Mouse (Mus musculus) heart, embryonic 13.5 days (tissue): ENCODE data around the gene Prss12. TPM values are rescaled to one million over a fixed set of nuclear protein-coding genes. Genes with fewer than 3 reads are reported as not detected.

Experiments
- ATAC-seq: fragments of 200-750 bp; cut with Nextera tagmentation; 2 replicates; pipeline ENCODE4 v1.8.0; 2017; ENCODE audit warnings: moderate TSS enrichment; ENCODE audit not compliant: insufficient number of reproducible peaks, low FRiP score, low TSS enrichment; ENCODE audit errors: extremely low read depth
- H3K27ac ChIP-seq: fragments of 300-500 bp; sonication (generic); replicated peaks from 2 replicates; pipeline ENCODE4 v1.5.1; 2015; ENCODE audit warnings: moderate library complexity, mild to moderate bottlenecking, inconsistent platforms
- H3K27me3 ChIP-seq: fragments of 300-500 bp; sonication (generic); replicated peaks from 2 replicates; pipeline ENCODE4 v1.6.1; 2015; ENCODE audit warnings: mild to moderate bottlenecking, inconsistent platforms
- H3K36me3 ChIP-seq: fragments of 300-500 bp; sonication (generic); 2 replicates; pipeline ENCODE4 v1.6.1; 2015; ENCODE audit warnings: mild to moderate bottlenecking, inconsistent platforms
- H3K4me1 ChIP-seq: fragments of 300-500 bp; sonication (generic); 2 replicates; pipeline ENCODE4 v1.6.1; 2015; ENCODE audit warnings: inconsistent platforms
- H3K4me2 ChIP-seq: fragments of 300-500 bp; sonication (generic); 2 replicates; pipeline ENCODE4 v1.6.1; 2015; ENCODE audit warnings: inconsistent platforms, mild to moderate bottlenecking, moderate library complexity
- H3K4me3 ChIP-seq: fragments of 300-500 bp; sonication (generic); 2 replicates; pipeline ENCODE4 v1.5.1; 2015; ENCODE audit warnings: moderate library complexity, mild to moderate bottlenecking, inconsistent platforms
- H3K9ac ChIP-seq: fragments of 300-500 bp; sonication (generic); 2 replicates; pipeline ENCODE4 v1.6.1; 2015; ENCODE audit warnings: inconsistent platforms, mild to moderate bottlenecking, moderate library complexity
- H3K9me3 ChIP-seq: fragments of 300-500 bp; sonication (generic); 2 replicates; pipeline ENCODE4 v1.6.1; 2016; ENCODE audit warnings: inconsistent platforms
- WGBS: fragments of 180-500 bp; shearing (Covaris S2); methylation state at CpG from one replicate; pipeline ENCODE4 v1.1.7; 2015; ENCODE audit warnings: mixed read lengths; 5-methylcytosine and 5-hydroxymethylcytosine counted together
- polyA plus RNA-seq: library from polyadenylated mRNA; unstranded; fragments of >200 nt; fragmentation: Nextera tagmentation; extraction: Ambion mirVana; gene quantifications from 2 replicates; pipeline ENCODE4 v1.2.1, GENCODE M21; 2015

The Prss12 gene
- polyA plus RNA-seq, 1 experiment from 2014 or later = 3.3 TPM

GRCm38 (mm10) chr3:123437608-123438007 is 9.1 kb upstream of the Prss12 start:
- Histone ChIP-seq H3K4me2 (no peak overlapping the region), H3K9ac (no peak overlapping the region), H3K36me3 (no peaks in the 10 kb centered on the region), H3K27ac (no peak overlapping the region), H3K27me3 (no peaks in the 10 kb centered on the region), H3K4me3 (no peak overlapping the region), H3K4me1 (no peaks in the 10 kb centered on the region), H3K9me3 (no peaks in the 10 kb centered on the region)
- WGBS = 71% methylated on average over 1 of the region's 1 CpGs
- ATAC-seq = no peak

GRCm38 (mm10) chr3:123440490-123440889 is 6.2 kb upstream of the Prss12 start:
- Histone ChIP-seq H3K4me1 (no peaks in the 10 kb centered on the region), H3K36me3 (no peaks in the 10 kb centered on the region), H3K9me3 (no peaks in the 10 kb centered on the region), H3K9ac (no peak overlapping the region), H3K27ac (no peak overlapping the region), H3K4me3 (no peak overlapping the region), H3K4me2 (no peak overlapping the region), H3K27me3 (peaks cover 12% of the 10 kb centered on the region)
- no peak for ATAC-seq
- WGBS = 58% methylated on average over 7 of the region's 7 CpGs

- Histone ChIP-seq H3K36me3 (no peaks in the 10 kb centered on the region), H3K9me3 (no peaks in the 10 kb centered on the region), H3K4me2 (no peak overlapping the region), H3K9ac (no peak overlapping the region), H3K27ac (no peak overlapping the region), H3K27me3 (peaks cover 42% of the 10 kb centered on the region), H3K4me1 (peaks cover 15% of the 10 kb centered on the region), H3K4me3 (no peak overlapping the region)
- ATAC-seq = no peak
- 54% methylated on average over 1 of the region's 1 CpGs for WGBS
Measured at GRCm38 (mm10) chr3:123444466-123444865, 2.2 kb upstream of the Prss12 start.

GRCm38 (mm10) chr3:123447538-123448059 is 886 bp downstream of the Prss12 start:
- Histone ChIP-seq H3K27ac (no peak overlapping the region), H3K9me3 (no peaks in the 10 kb centered on the region), H3K27me3 (peaks cover 42% of the 10 kb centered on the region), H3K4me1 (peaks cover 15% of the 10 kb centered on the region), H3K9ac (peak overlapping the region; percentile 83), H3K4me2 (peak overlapping the region; percentile 98), H3K36me3 (no peaks in the 10 kb centered on the region), H3K4me3 (peak overlapping the region; percentile 78)
- ATAC-seq = no peak
- WGBS = 9% methylated on average over 13 of the region's 13 CpGs

GRCm38 (mm10) chr3:123448096-123448495 is 1.4 kb downstream of the Prss12 start:
- peaks cover 15% of the 10 kb centered on the region for H3K4me1 ChIP-seq
- peak overlapping the region; percentile 78 for H3K4me3 ChIP-seq
- no peaks in the 10 kb centered on the region for H3K36me3 ChIP-seq
- peaks cover 42% of the 10 kb centered on the region for H3K27me3 ChIP-seq
- WGBS = 17% methylated on average over 10 of the region's 10 CpGs
- peak overlapping the region; percentile 98 for H3K4me2 ChIP-seq
- H3K9me3 ChIP-seq = no peaks in the 10 kb centered on the region
- peak overlapping the region; percentile 83; the same call in 1 of the 2 replicates for H3K9ac ChIP-seq
- ATAC-seq = no peak
- no peak overlapping the region for H3K27ac ChIP-seq

GRCm38 (mm10) chr3:123450107-123450506 is 3.4 kb downstream of the Prss12 start:
- Histone ChIP-seq H3K9ac (no peak overlapping the region), H3K4me3 (no peak overlapping the region), H3K27me3 (peaks cover 34% of the 10 kb centered on the region), H3K27ac (no peak overlapping the region), H3K4me1 (peaks cover 15% of the 10 kb centered on the region), H3K9me3 (no peaks in the 10 kb centered on the region), H3K4me2 (no peak overlapping the region), H3K36me3 (no peaks in the 10 kb centered on the region)
- ATAC-seq = no peak
- WGBS = 81% methylated on average over 6 of the region's 6 CpGs

GRCm38 (mm10) chr3:123452904-123453303 is 6.2 kb downstream of the Prss12 start:
- no peaks in the 10 kb centered on the region for H3K36me3 ChIP-seq
- H3K4me2 ChIP-seq = no peak overlapping the region
- no peak for ATAC-seq
- H3K27ac ChIP-seq = no peak overlapping the region
- H3K9me3 ChIP-seq = no peaks in the 10 kb centered on the region
- H3K4me1 ChIP-seq = peaks cover 5% of the 10 kb centered on the region; the same call in 1 of the 2 replicates
- H3K27me3 ChIP-seq = peaks cover 6% of the 10 kb centered on the region
- no peak overlapping the region for H3K4me3 ChIP-seq
- WGBS = 63% methylated on average over 6 of the region's 6 CpGs
- no peak overlapping the region for H3K9ac ChIP-seq

GRCm38 (mm10) chr3:123459492-123459891 is 12.8 kb downstream of the Prss12 start:
- ATAC-seq = no peak
- Histone ChIP-seq H3K9ac (no peak overlapping the region), H3K36me3 (no peaks in the 10 kb centered on the region), H3K4me1 (no peaks in the 10 kb centered on the region), H3K9me3 (no peaks in the 10 kb centered on the region), H3K4me3 (no peak overlapping the region), H3K4me2 (no peak overlapping the region), H3K27me3 (no peaks in the 10 kb centered on the region), H3K27ac (no peak overlapping the region)
- 68% methylated on average over 1 of the region's 1 CpGs for WGBS

- H3K27me3 ChIP-seq = no peaks in the 10 kb centered on the region
- H3K9me3 ChIP-seq = no peaks in the 10 kb centered on the region
- H3K4me2 ChIP-seq = no peak overlapping the region
- no peak overlapping the region for H3K9ac ChIP-seq
- H3K27ac ChIP-seq = no peak overlapping the region
- WGBS = 73% methylated on average over 1 of the region's 1 CpGs
- H3K36me3 ChIP-seq = no peaks in the 10 kb centered on the region
- H3K4me3 ChIP-seq = no peak overlapping the region
- H3K4me1 ChIP-seq = no peaks in the 10 kb centered on the region
- ATAC-seq = no peak
Measured at GRCm38 (mm10) chr3:123460436-123460835, 13.7 kb downstream of the Prss12 start.

GRCm38 (mm10) chr3:123462264-123462663 is 15.6 kb downstream of the Prss12 start:
- 75% methylated on average over 6 of the region's 6 CpGs for WGBS
- no peak for ATAC-seq
- no peak overlapping the region for H3K9ac ChIP-seq
- no peak overlapping the region for H3K4me3 ChIP-seq
- no peaks in the 10 kb centered on the region for H3K36me3 ChIP-seq
- no peaks in the 10 kb centered on the region for H3K4me1 ChIP-seq
- H3K4me2 ChIP-seq = no peak overlapping the region
- H3K9me3 ChIP-seq = no peaks in the 10 kb centered on the region
- H3K27me3 ChIP-seq = no peaks in the 10 kb centered on the region
- no peak overlapping the region for H3K27ac ChIP-seq

GRCm38 (mm10) chr3:123476833-123477232 is 30.1 kb downstream of the Prss12 start:
- no peak for ATAC-seq
- H3K27me3 ChIP-seq = no peaks in the 10 kb centered on the region
- no peak overlapping the region for H3K9ac ChIP-seq
- H3K36me3 ChIP-seq = no peaks in the 10 kb centered on the region
- WGBS = 68% methylated on average over 3 of the region's 3 CpGs
- H3K9me3 ChIP-seq = no peaks in the 10 kb centered on the region
- H3K4me2 ChIP-seq = no peak overlapping the region
- H3K4me3 ChIP-seq = no peak overlapping the region
- no peak overlapping the region for H3K27ac ChIP-seq
- H3K4me1 ChIP-seq = no peaks in the 10 kb centered on the region

GRCm38 (mm10) chr3:123481266-123481665 is 34.6 kb downstream of the Prss12 start:
- Histone ChIP-seq H3K27me3 (no peaks in the 10 kb centered on the region), H3K9ac (no peak overlapping the region), H3K36me3 (no peaks in the 10 kb centered on the region), H3K27ac (no peak overlapping the region), H3K4me1 (no peaks in the 10 kb centered on the region), H3K4me2 (no peak overlapping the region), H3K9me3 (no peaks in the 10 kb centered on the region), H3K4me3 (no peak overlapping the region)
- ATAC-seq = no peak
- WGBS = 71% methylated on average over 6 of the region's 6 CpGs
